30 mouse cellular contexts compared by ENCODE assay signal in the genomic region with DNA sequence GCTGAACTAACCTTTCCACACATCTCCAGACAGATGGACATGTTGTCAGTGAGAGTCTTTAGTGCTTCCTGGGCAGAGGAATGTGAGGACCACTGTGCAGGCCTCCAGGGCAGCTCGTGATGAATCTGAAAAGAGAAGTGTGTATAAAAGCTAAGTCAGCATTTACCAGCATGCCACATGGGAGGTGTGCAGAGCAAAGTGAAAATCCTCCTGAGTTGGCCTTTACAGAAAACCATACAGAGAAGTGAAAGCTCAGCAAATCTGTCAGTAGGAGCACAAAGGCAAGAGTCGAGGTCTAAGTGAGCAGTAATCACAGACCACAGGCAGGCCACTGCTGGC. TPM values are rescaled to one million over a fixed set of nuclear protein-coding genes. Genes with fewer than 3 reads are reported as not detected.
DNase-seq lines count a peak whose midpoint lies in the region; ATAC-seq and TF ChIP-seq lines count a peak whose summit lies in the region.
"Had no signal": no experiment of that assay in that cellular context is flagged by ENCODE, and none has a peak within 500 bp of the region (broad histone marks: within the 10 kb centered on the region; RNA-seq: fewer than 3 reads in every experiment).

No protein-coding gene starts in this region.

- in situ Hi-C loops in CH12.LX (cut with MboI; ENCODE audit: low pct_ligation_motif_present, low pct_unique_long_range_greater_than_20kb, low sequenced_read_pairs), result loop anchor here (25.0 kb wide), 1 partner anchor 180 kb away; no protein-coding TSS in a partner anchor

- H3K27ac ChIP-seq in heart, embryonic 10.5 days, result no peak overlapping the region
- H3K27ac ChIP-seq in heart, embryonic 11.5 days (ENCODE audit: low read depth, low read length), result no peak overlapping the region
- no peak overlapping the region for H3K27ac ChIP-seq in CH12.LX (ENCODE audit: insufficient read depth, low read depth)
- H3K27ac ChIP-seq in MEL (ENCODE audit: control insufficient read depth, low read depth, low read length), result no peak overlapping the region
- H3K27ac ChIP-seq: embryonic facial prominence, embryonic 10.5 days; embryonic facial prominence, embryonic 13.5 days; forebrain, embryonic 12.5 days; forebrain, embryonic 15.5 days; heart, embryonic 15.5 days; hindbrain, embryonic 10.5 days; hindbrain, embryonic 14.5 days had no signal

- H3K79me2 ChIP-seq in CH12.LX (replicated peaks; ENCODE audit: control insufficient read depth, extremely low read depth, insufficient read depth, poor library complexity, severe bottlenecking) (no peaks in the 10 kb centered on the region), MEL (ENCODE audit: control insufficient read depth, insufficient read depth, low read length, poor library complexity) (no peaks in the 10 kb centered on the region)

- H3K4me2 ChIP-seq in heart, embryonic 11.5 days, result no peak overlapping the region
- no peak overlapping the region for H3K4me2 ChIP-seq in CH12.LX (ENCODE audit: insufficient read depth, low read depth, poor library complexity, severe bottlenecking)
- H3K4me2 ChIP-seq: embryonic facial prominence, embryonic 13.5 days; forebrain, embryonic 12.5 days; forebrain, embryonic 15.5 days; heart, embryonic 12.5 days; heart, embryonic 15.5 days; hindbrain, embryonic 14.5 days had no signal

- H3K4me1 ChIP-seq in heart, embryonic 10.5 days, result no peaks in the 10 kb centered on the region
- H3K4me1 ChIP-seq in heart, embryonic 11.5 days (ENCODE audit: control insufficient read depth, insufficient read depth, low read length), result no peaks in the 10 kb centered on the region
- H3K4me1 ChIP-seq in CH12.LX (ENCODE audit: control insufficient read depth in 1 of 2, insufficient read depth in 2 of 2), result peaks cover 0 to 10% of the 10 kb centered on the region in 2 experiments; a peak in 2 of 4 replicates
- H3K4me1 ChIP-seq in MEL (ENCODE audit: control insufficient read depth in 1 of 2, insufficient read depth in 2 of 2, low read length in 2 of 2), result no peaks in the 10 kb centered on the region
- H3K4me1 ChIP-seq: heart, embryonic 15.5 days had no signal

- TF ChIP-seq POLR2A in CH12.LX (IDR thresholded peaks at IDR 0.05; ENCODE audit: low read depth, low read length) (no peak), MEL (IDR thresholded peaks at IDR 0.05; ENCODE audit: control insufficient read depth in 1 of 2, insufficient read depth in 1 of 2, low read depth in 1 of 2, low read length in 2 of 2, poor library complexity in 1 of 2) (no peak)

- no peaks in the 10 kb centered on the region for H3K27me3 ChIP-seq in heart, embryonic 10.5 days (ENCODE audit: insufficient read depth, poor library complexity, severe bottlenecking)
- H3K27me3 ChIP-seq in heart, embryonic 11.5 days (ENCODE audit: control insufficient read depth, insufficient read depth, low read length), result no peaks in the 10 kb centered on the region
- no peaks in the 10 kb centered on the region for H3K27me3 ChIP-seq in CH12.LX (replicated peaks)
- H3K27me3 ChIP-seq in MEL (ENCODE audit: control insufficient read depth in 1 of 2, insufficient read depth in 2 of 2, low read length in 2 of 2), result no peaks in the 10 kb centered on the region
- H3K27me3 ChIP-seq: embryonic facial prominence, embryonic 13.5 days; forebrain, embryonic 15.5 days; heart, embryonic 12.5 days; heart, embryonic 15.5 days; Patski had no signal

- H3K4me3 ChIP-seq in heart, embryonic 10.5 days, result no peak overlapping the region
- H3K4me3 ChIP-seq in heart, embryonic 11.5 days (ENCODE audit: low read depth, low read length), result no peak overlapping the region
- H3K4me3 ChIP-seq in CH12.LX (replicated peaks in 1 of 3; ENCODE audit: low read depth in 2 of 3, low read length in 2 of 3, poor library complexity in 1 of 3), result no peak overlapping the region
- H3K4me3 ChIP-seq in MEL (ENCODE audit: control insufficient read depth in 1 of 2, insufficient read depth in 1 of 2, low read depth in 2 of 2, low read length in 2 of 2), result no peak overlapping the region
- H3K4me3 ChIP-seq: embryonic facial prominence, embryonic 10.5 days; embryonic facial prominence, embryonic 13.5 days; erythroblast, embryonic 14.5 days; forebrain, embryonic 12.5 days; forebrain, embryonic 15.5 days; heart, embryonic 12.5 days; heart, embryonic 15.5 days; hindbrain, embryonic 10.5 days had no signal

- no peak for ATAC-seq in heart, embryonic 11.5 days (replicated peaks; ENCODE audit: insufficient number of reproducible peaks, low FRiP score, low TSS enrichment)
- ATAC-seq in megakaryocyte progenitor cell, adult 5-6 weeks (replicated peaks; ENCODE audit: poor library complexity), result peak; percentile 40; the same call in 1 of the 2 replicates
- ATAC-seq: intestine, postnatal 0 days; Patski had no signal

- dilution Hi-C loops in CH12.LX (cut with MboI; ENCODE audit: extremely low pct_ligation_motif_present, extremely low pct_unique_long_range_greater_than_20kb, low sequenced_read_pairs), result no loop called here

- H3K9me3 ChIP-seq in heart, embryonic 10.5 days, result no peaks in the 10 kb centered on the region
- H3K9me3 ChIP-seq in heart, embryonic 11.5 days (replicated peaks; ENCODE audit: control insufficient read depth, low read length), result no peaks in the 10 kb centered on the region
- H3K9me3 ChIP-seq in CH12.LX (replicated peaks; ENCODE audit: low read length), result no peaks in the 10 kb centered on the region
- no peaks in the 10 kb centered on the region for H3K9me3 ChIP-seq in MEL (replicated peaks; ENCODE audit: insufficient read depth, low read length)
- H3K9me3 ChIP-seq: embryonic facial prominence, embryonic 10.5 days; embryonic facial prominence, embryonic 13.5 days; forebrain, embryonic 12.5 days; forebrain, embryonic 15.5 days; heart, embryonic 12.5 days; heart, embryonic 15.5 days; hindbrain, embryonic 10.5 days had no signal

- no peak for TF ChIP-seq CTCF in CH12.LX (conservative IDR thresholded peaks at IDR 0.05 in 1 of 2, IDR thresholded peaks at IDR 0.05 in 1 of 2; ENCODE audit: low read depth in 2 of 2, low read length in 2 of 2)
- no peak for TF ChIP-seq CTCF in MEL (IDR thresholded peaks at IDR 0.05 in 2 of 3, conservative IDR thresholded peaks at IDR 0.05 in 1 of 3; ENCODE audit: control insufficient read depth in 1 of 3, insufficient read depth in 1 of 3, low read depth in 2 of 3, low read length in 3 of 3, poor library complexity in 1 of 3, severe bottlenecking in 1 of 3)

- H3K36me3 ChIP-seq in heart, embryonic 10.5 days, result no peaks in the 10 kb centered on the region
- no peaks in the 10 kb centered on the region for H3K36me3 ChIP-seq in heart, embryonic 11.5 days (ENCODE audit: control insufficient read depth, insufficient read depth, low read length)
- H3K36me3 ChIP-seq in CH12.LX (replicated peaks in 1 of 2; ENCODE audit: control insufficient read depth in 1 of 2, insufficient read depth in 1 of 2, low read length in 1 of 2) (peaks cover 0 to 26% of the 10 kb centered on the region in 2 experiments), MEL (ENCODE audit: control insufficient read depth in 1 of 2, insufficient read depth in 2 of 2, low read length in 2 of 2) (no peaks in the 10 kb centered on the region)
- H3K36me3 ChIP-seq: embryonic facial prominence, embryonic 10.5 days; forebrain, embryonic 12.5 days; forebrain, embryonic 15.5 days; heart, embryonic 12.5 days; heart, embryonic 15.5 days; hindbrain, embryonic 10.5 days had no signal

- DNase-seq in heart, embryonic 10.5 days (ENCODE audit: low spot score), result peak; percentile 53
- DNase-seq in CH12.LX (ENCODE audit: extremely low read depth), result no peak
- no peak for DNase-seq in MEL (ENCODE audit: low read depth, low spot score)
- no peak for DNase-seq in embryo, embryonic 11 days
- no peak for DNase-seq in T-cell, adult 2 months (ENCODE audit: low spot score)
- DNase-seq: adrenal gland, adult 2 months; adrenal gland, postnatal 14 days; B cell, adult 2 months; cerebellum, adult 11 months; cerebellum, adult 2 months; cerebellum, adult 9-11 months; cerebellum, postnatal 25 days; gastrocnemius, postnatal 10 days; gastrocnemius, postnatal 36 days; heart, adult 18-20 months; heart, postnatal 10 days; heart, postnatal 36 days had no signal

- WGBS in heart, embryonic 10.5 days, result 68% methylated on average over 2 of the region's 2 CpGs
- WGBS in heart, embryonic 11.5 days (ENCODE audit: insufficient replicate concordance), result 67% methylated on average over 2 of the region's 2 CpGs

- no peak overlapping the region for H3K9ac ChIP-seq in heart, embryonic 11.5 days (ENCODE audit: low read depth, low read length)
- H3K9ac ChIP-seq in CH12.LX (ENCODE audit: insufficient read depth, low read depth) (no peak overlapping the region), MEL (ENCODE audit: control insufficient read depth, low read depth, low read length, poor library complexity, severe bottlenecking) (no peak overlapping the region)
- H3K9ac ChIP-seq: embryonic facial prominence, embryonic 13.5 days; forebrain, embryonic 12.5 days; forebrain, embryonic 15.5 days; heart, embryonic 12.5 days; heart, embryonic 15.5 days; hindbrain, embryonic 14.5 days had no signal

- TF ChIP-seq EP300 in CH12.LX (IDR thresholded peaks at IDR 0.05; ENCODE audit: low read length), result no peak
- no peak for TF ChIP-seq EP300 in MEL (IDR thresholded peaks at IDR 0.05; ENCODE audit: low read depth in 1 of 2, low read length in 2 of 2)

- no peak for TF ChIP-seq RAD21 in CH12.LX (IDR thresholded peaks at IDR 0.05; ENCODE audit: low read depth, low read length)
- no peak for TF ChIP-seq RAD21 in MEL (IDR thresholded peaks at IDR 0.05; ENCODE audit: low read depth, low read length)

TF ChIP-seq in CH12.LX, 34 proteins besides CTCF, POLR2A, EP300 and RAD21:
- TF ChIP-seq NELFE (IDR thresholded peaks at IDR 0.05; ENCODE audit: low read depth, low read length), result no peak
- peak; percentile 68; the same call in 1 of the 2 replicates for TF ChIP-seq MAFK (IDR thresholded peaks at IDR 0.05; ENCODE audit: insufficient replicate concordance, low read length)

TF ChIP-seq in MEL, 35 proteins besides CTCF, POLR2A, EP300 and RAD21:
- TF ChIP-seq MAFK (IDR thresholded peaks at IDR 0.05; ENCODE audit: borderline replicate concordance, low read depth, low read length), result 0 out of 2 replicates have a peak, but pooled peaks have one; percentile 38
- no peak for TF ChIP-seq USF1 (IDR thresholded peaks at IDR 0.05; ENCODE audit: low read depth, low read length)

RNA-seq across cellular contexts. Expression of a gene that starts 53.4 kb away (rescaled TPM):
- 37.2 and 43.0 TPM in 2 replicates for polyA plus RNA-seq in heart, embryonic 10.5 days (2016; fragmentation: Nextera tagmentation; extraction: Ambion mirVana)
- 40.4 and 40.8 TPM in 2 replicates for polyA plus RNA-seq in heart, embryonic 11.5 days (2014; fragmentation: Nextera tagmentation; extraction: Ambion mirVana)
- 28.7 and 29.4 TPM in 2 replicates for total RNA-seq in CH12.LX (2012; rRNA removed)
- total RNA-seq in CH12.LX (2014; rRNA removed), result 26.3 and 31.1 TPM in 2 replicates
- 35.8 and 40.0 TPM in 2 replicates for polyA plus RNA-seq in CH12.LX (2012; ENCODE audit: insufficient read length, low read depth)
- total RNA-seq in MEL (2012; rRNA removed), result 39.9 and 44.0 TPM in 2 replicates
- polyA plus RNA-seq in MEL (2012; ENCODE audit: insufficient read depth in 1 of 2, insufficient read length in 2 of 2, low read depth in 1 of 2, low replicate concordance in 2 of 2, missing spikeins in 1 of 2), result 10 to 100 TPM in 1 of 2 experiments, not detected in 1; 44.4 TPM
- 28.5 and 36.1 TPM in 2 replicates for total RNA-seq in megakaryocyte progenitor cell, adult 5-6 weeks (2015)
- total RNA-seq in megakaryocyte progenitor cell, adult 5-6 weeks (2017), result 50.8 and 62.0 TPM in 2 replicates
